In the genomic region with DNA sequence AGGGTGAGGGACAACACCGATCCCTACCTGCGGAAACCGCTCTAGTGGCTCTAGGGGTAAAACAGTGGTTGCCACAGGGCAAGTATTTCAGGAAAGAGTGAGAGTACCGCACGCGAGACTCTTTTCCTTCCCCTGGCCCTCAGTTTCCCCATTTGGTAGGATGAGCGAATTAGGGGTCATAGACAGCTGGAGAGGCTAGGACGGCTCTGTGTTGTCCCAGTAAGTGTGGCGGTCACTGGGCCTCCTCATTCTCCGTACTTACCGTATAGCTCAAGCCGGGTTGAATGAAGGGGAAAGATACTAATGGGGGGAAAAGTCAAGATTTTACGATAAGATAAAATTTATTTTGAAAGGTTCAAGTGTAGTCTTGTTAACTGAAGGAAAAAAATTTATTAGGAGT, we compare ENCODE assay signal across 8 mouse cellular contexts. TPM values are rescaled to one million over a fixed set of nuclear protein-coding genes. Genes with fewer than 3 reads are reported as not detected.
A peak's percentile ranks its signal among the peaks of the same experiment; 100 is the strongest.
DNase-seq lines count a peak whose midpoint lies in the region; ATAC-seq and TF ChIP-seq lines count a peak whose summit lies in the region.

No protein-coding gene starts in this region.

- H3K4me2 ChIP-seq in heart, embryonic 14.5 days (ENCODE audit: low read length) = peak overlapping the region; percentile 80
- peak overlapping the region; percentile 95 for H3K4me2 ChIP-seq in hindbrain, embryonic 15.5 days
- peak overlapping the region; percentile 95 for H3K4me2 ChIP-seq in midbrain, embryonic 13.5 days (replicated peaks)

- DNase-seq in heart, adult 8-10 months (ENCODE audit: low spot score) = no peak
- no peak for DNase-seq in right cerebral cortex, postnatal 4 days
- DNase-seq in spleen, postnatal 4 days (ENCODE audit: low spot score in 2 of 2) = no peak
- no peak for DNase-seq in gastrocnemius, adult 18-20 months (ENCODE audit: low spot score)

- no peak for ATAC-seq in heart, embryonic 14.5 days (ENCODE audit: insufficient number of reproducible peaks, insufficient read depth, low FRiP score, low read depth)
- peak; percentile 52 for ATAC-seq in hindbrain, embryonic 15.5 days (ENCODE audit: low FRiP score, low read depth)
- peak; percentile 58 for ATAC-seq in midbrain, embryonic 13.5 days

- 0 out of 2 replicates have a peak, but pooled peaks have one; percentile 10 for TF ChIP-seq CTCF in bone marrow macrophage, adult 2 months (IDR thresholded peaks at IDR 0.05; ENCODE audit: low read depth, low read length)

- 6% methylated on average over 13 of the region's 13 CpGs for WGBS in heart, embryonic 14.5 days
- WGBS in hindbrain, embryonic 15.5 days = 6% methylated on average over 13 of the region's 13 CpGs
- 7% methylated on average over 13 of the region's 13 CpGs for WGBS in midbrain, embryonic 13.5 days

- no peaks in the 10 kb centered on the region for H3K36me3 ChIP-seq in heart, embryonic 14.5 days (ENCODE audit: control insufficient read depth, insufficient read depth, low read length)
- no peaks in the 10 kb centered on the region for H3K36me3 ChIP-seq in hindbrain, embryonic 15.5 days
- H3K36me3 ChIP-seq in midbrain, embryonic 13.5 days = no peaks in the 10 kb centered on the region

- peaks cover 0 to 16% of the 10 kb centered on the region in 2 experiments; a peak in 2 of 4 replicates for H3K4me1 ChIP-seq in heart, embryonic 14.5 days (ENCODE audit: control insufficient read depth in 2 of 2, insufficient read depth in 2 of 2, low read length in 2 of 2)
- H3K4me1 ChIP-seq in bone marrow macrophage, adult 2 months (ENCODE audit: control insufficient read depth, insufficient read depth, low read length) = peaks cover 29% of the 10 kb centered on the region
- peaks cover 27% of the 10 kb centered on the region for H3K4me1 ChIP-seq in hindbrain, embryonic 15.5 days (replicated peaks)
- H3K4me1 ChIP-seq in midbrain, embryonic 13.5 days (replicated peaks) = peaks cover 26% of the 10 kb centered on the region

- H3K9me3 ChIP-seq in heart, embryonic 14.5 days (ENCODE audit: control insufficient read depth, low read length) = no peaks in the 10 kb centered on the region
- no peaks in the 10 kb centered on the region for H3K9me3 ChIP-seq in hindbrain, embryonic 15.5 days
- H3K9me3 ChIP-seq in midbrain, embryonic 13.5 days = no peaks in the 10 kb centered on the region

- no peak overlapping the region for H3K27ac ChIP-seq in heart, embryonic 14.5 days (replicated peaks in 1 of 2; ENCODE audit: control insufficient read depth in 1 of 2, insufficient read depth in 1 of 2, low read depth in 2 of 2, low read length in 2 of 2)
- H3K27ac ChIP-seq in bone marrow macrophage, adult 2 months (ENCODE audit: insufficient read depth, low read depth, low read length) = no peak overlapping the region
- H3K27ac ChIP-seq in hindbrain, embryonic 15.5 days (replicated peaks) = no peak overlapping the region
- H3K27ac ChIP-seq in midbrain, embryonic 13.5 days = no peak overlapping the region

- no peaks in the 10 kb centered on the region; the same call in 1 of the 2 replicates for H3K27me3 ChIP-seq in heart, embryonic 14.5 days (ENCODE audit: control insufficient read depth, insufficient read depth, low read length)
- H3K27me3 ChIP-seq in hindbrain, embryonic 15.5 days = 0 out of 2 replicates have a peak, but pooled peaks cover 12% of the 10 kb centered on the region
- H3K27me3 ChIP-seq in midbrain, embryonic 13.5 days = peaks cover 23% of the 10 kb centered on the region

- H3K9ac ChIP-seq in heart, embryonic 14.5 days (ENCODE audit: low read length) = peak overlapping the region; percentile 88
- H3K9ac ChIP-seq in hindbrain, embryonic 15.5 days = peak overlapping the region; percentile 91
- peak overlapping the region; percentile 76 for H3K9ac ChIP-seq in midbrain, embryonic 13.5 days (replicated peaks)

- peak overlapping the region; percentile 66 to 92 for H3K4me3 ChIP-seq in heart, embryonic 14.5 days (ENCODE audit: control insufficient read depth in 1 of 2, insufficient read depth in 1 of 2, low read depth in 1 of 2, low read length in 2 of 2)
- peak overlapping the region; percentile 77 for H3K4me3 ChIP-seq in bone marrow macrophage, adult 2 months (ENCODE audit: insufficient read depth, low read length)
- peak overlapping the region; percentile 97 for H3K4me3 ChIP-seq in hindbrain, embryonic 15.5 days
- H3K4me3 ChIP-seq in midbrain, embryonic 13.5 days (replicated peaks) = peak overlapping the region; percentile 63

- TF ChIP-seq POLR2A in bone marrow macrophage, adult 2 months (IDR thresholded peaks at IDR 0.05; ENCODE audit: borderline replicate concordance, low read depth, low read length) = no peak

RNA-seq across cellular contexts. Expression of gene Sar1b, which starts 0.5 kb away (rescaled TPM):
- polyA plus RNA-seq in heart, embryonic 14.5 days (2014; fragmentation: Nextera tagmentation; extraction: Ambion mirVana) = 140 and 148 TPM in 2 replicates
- 100 to 1,000 TPM; 149 to 178 (median 154) TPM for total RNA-seq in heart, adult 8-10 months (2022)
- polyA plus RNA-seq in bone marrow macrophage, adult 2 months (2012; ENCODE audit: insufficient read depth, insufficient read length, missing spikeins) = 51.9 and 52.7 TPM in 2 replicates
- 196 and 197 TPM in 2 replicates for polyA plus RNA-seq in hindbrain, embryonic 15.5 days (2015; fragmentation: Nextera tagmentation; extraction: Ambion mirVana)
- 150 and 167 TPM in 2 replicates for polyA plus RNA-seq in midbrain, embryonic 13.5 days (2015; fragmentation: Nextera tagmentation; extraction: Ambion mirVana)
- total RNA-seq in gastrocnemius, adult 18-20 months (2021) = 100 to 1,000 TPM; 433 to 496 TPM

RNA-seq across cellular contexts. Expression of gene Sec24a, which starts 0.5 kb away (rescaled TPM):
- 12.0 and 12.3 TPM in 2 replicates for polyA plus RNA-seq in heart, embryonic 14.5 days (2014; fragmentation: Nextera tagmentation; extraction: Ambion mirVana)
- 10 to 100 TPM; 15.0 to 16.9 (median 16.2) TPM for total RNA-seq in heart, adult 8-10 months (2022)
- 12.0 and 12.6 TPM in 2 replicates for polyA plus RNA-seq in bone marrow macrophage, adult 2 months (2012; ENCODE audit: insufficient read depth, insufficient read length, missing spikeins)
- polyA plus RNA-seq in hindbrain, embryonic 15.5 days (2015; fragmentation: Nextera tagmentation; extraction: Ambion mirVana) = 14.2 and 15.9 TPM in 2 replicates
- 13.8 and 14.9 TPM in 2 replicates for polyA plus RNA-seq in midbrain, embryonic 13.5 days (2015; fragmentation: Nextera tagmentation; extraction: Ambion mirVana)
- total RNA-seq in gastrocnemius, adult 18-20 months (2021) = 10 to 100 TPM; 32.4 to 42.5 TPM
